Mouse (Mus musculus) ES-E14 (cell line): ENCODE measurements at regions not wholly inside any gene's neighbourhood (a gene's known extent, or its start where the extent isn't known, plus 50 kb on each side); places are given as distances from the start of the nearest gene placed in this dataset.

Experiments used
- CHD2 ChIP-seq: IDR thresholded peaks from 2 replicates; pipeline ENCODE4 v1.6.1; 2014; ENCODE audit warnings: mild to moderate bottlenecking, low read depth, low read length, inconsistent platforms
- HCFC1 ChIP-seq: IDR thresholded peaks from 2 replicates; pipeline ENCODE4 v1.6.1; 2012; ENCODE audit warnings: low read length, inconsistent platforms, borderline replicate concordance; ENCODE audit not compliant: insufficient read depth
- ZNF384 ChIP-seq: IDR thresholded peaks from 2 replicates; pipeline ENCODE4 v1.6.1; 2012; ENCODE audit warnings: low read depth, low read length, inconsistent platforms

GRCm38 (mm10) chr3:39372426-39372950 is 485.7 kb downstream of the Fat4 start:
- no peak for TF ChIP-seq HCFC1
- TF ChIP-seq CHD2 = no peak
- no peak for TF ChIP-seq ZNF384
